Mouse (Mus musculus): ENCODE results near the gene Tmem252.

DNA sequence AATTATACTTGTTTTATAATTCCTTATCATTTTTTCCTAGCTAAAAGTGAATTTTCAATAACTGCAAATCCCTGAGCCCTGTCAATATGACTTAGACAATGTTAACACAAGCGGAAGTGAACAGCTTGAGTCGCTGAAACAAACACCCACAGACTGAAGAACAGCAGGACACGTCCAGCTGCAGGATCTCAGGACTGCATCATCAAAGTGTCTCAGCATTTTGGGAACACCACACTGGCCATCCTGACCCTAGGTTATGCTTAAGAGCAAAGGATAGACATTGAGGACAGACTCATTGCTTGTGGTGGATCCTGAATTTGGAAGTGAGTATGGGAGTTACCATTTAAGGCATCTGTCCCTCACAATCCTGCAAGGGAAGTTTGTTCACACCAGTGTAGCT, 25.4 kb downstream of the Tmem252 start:
- TF ChIP-seq CTCF (IDR thresholded peaks at IDR 0.05; ENCODE audit: control insufficient read depth, insufficient read depth, insufficient read length) (no peak), MYOG (IDR thresholded peaks at IDR 0.05; ENCODE audit: control insufficient read depth, extremely low read depth, insufficient read length) (no peak), MAX (IDR thresholded peaks at IDR 0.05) (no peak), CEBPB (IDR thresholded peaks at IDR 0.05; ENCODE audit: low read depth) (no peak), USF1 (IDR thresholded peaks at IDR 0.05; ENCODE audit: low read depth) (no peak), MYOD1 (IDR thresholded peaks at IDR 0.05; ENCODE audit: control insufficient read depth, insufficient read length, low read depth) (no peak), FOSL1 (IDR thresholded peaks at IDR 0.05; ENCODE audit: insufficient read depth, low read length, poor library complexity, severe bottlenecking) (no peak)

Data from C2C12 (cell line).